Mouse (Mus musculus): ENCODE measurements around the gene Wipi1. TPM values are rescaled to one million over a fixed set of nuclear protein-coding genes. Genes with fewer than 3 reads are reported as not detected.
"Not testable (repeated sequence)": the region's sequence is repeated elsewhere in the genome, so short reads cannot be mapped to it uniquely, and the experiment has no call there.

Gene Wipi1
- total and polyA plus RNA-seq, 2 experiments: 7.3 to 8.5 TPM

DNA sequence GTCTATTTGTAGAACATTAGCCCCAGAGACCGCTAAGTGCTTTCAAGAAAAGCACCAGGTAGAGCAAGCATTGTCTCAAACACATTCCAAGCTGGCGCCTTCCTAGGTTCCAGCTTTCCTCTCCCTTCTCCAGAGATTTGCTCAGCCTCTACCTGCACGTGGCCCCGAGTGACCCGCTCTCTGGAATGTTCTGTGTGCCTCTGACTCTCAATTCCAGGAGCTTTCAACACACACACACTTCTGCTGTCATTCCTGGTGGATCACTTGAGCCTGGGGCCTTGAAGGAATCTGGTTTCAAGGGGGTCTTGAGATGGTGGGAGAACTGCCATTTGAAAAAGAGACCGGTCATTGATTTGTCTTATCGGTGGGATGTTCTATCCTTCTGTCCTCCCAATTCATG lies 11.5 kb upstream of the Wipi1 start:
- no peak for TF ChIP-seq POLR2A (IDR thresholded peaks at IDR 0.05; ENCODE audit: extremely low read depth, insufficient read depth, low read length)
- TF ChIP-seq CTCF (IDR thresholded peaks at IDR 0.05; ENCODE audit: low read depth, low read length): no peak
- no peaks in the 10 kb centered on the region for H3K79me2 ChIP-seq (ENCODE audit: control insufficient read depth, insufficient read depth, low read length)
- no peak overlapping the region for H3K4me3 ChIP-seq (ENCODE audit: insufficient read depth, low read depth, low read length)
- 86% methylated on average over 7 of the region's 7 CpGs for WGBS
- H3K4me1 ChIP-seq (ENCODE audit: control insufficient read depth, insufficient read depth, low read length): 0 out of 2 replicates have a peak, but pooled peaks cover 1% of the 10 kb centered on the region
- no peak overlapping the region for H3K27ac ChIP-seq (replicated peaks; ENCODE audit: insufficient read depth, low read depth, low read length)
- no peak overlapping the region for H3K9ac ChIP-seq (ENCODE audit: low read depth, low read length)
- H3K36me3 ChIP-seq (ENCODE audit: control insufficient read depth, insufficient read depth, low read length): no peaks in the 10 kb centered on the region
- DNase-seq (ENCODE audit: extremely low read depth, low read depth, low spot score): no peak
- H3K27me3 ChIP-seq (ENCODE audit: control insufficient read depth, insufficient read depth, low read length): no peaks in the 10 kb centered on the region

DNA sequence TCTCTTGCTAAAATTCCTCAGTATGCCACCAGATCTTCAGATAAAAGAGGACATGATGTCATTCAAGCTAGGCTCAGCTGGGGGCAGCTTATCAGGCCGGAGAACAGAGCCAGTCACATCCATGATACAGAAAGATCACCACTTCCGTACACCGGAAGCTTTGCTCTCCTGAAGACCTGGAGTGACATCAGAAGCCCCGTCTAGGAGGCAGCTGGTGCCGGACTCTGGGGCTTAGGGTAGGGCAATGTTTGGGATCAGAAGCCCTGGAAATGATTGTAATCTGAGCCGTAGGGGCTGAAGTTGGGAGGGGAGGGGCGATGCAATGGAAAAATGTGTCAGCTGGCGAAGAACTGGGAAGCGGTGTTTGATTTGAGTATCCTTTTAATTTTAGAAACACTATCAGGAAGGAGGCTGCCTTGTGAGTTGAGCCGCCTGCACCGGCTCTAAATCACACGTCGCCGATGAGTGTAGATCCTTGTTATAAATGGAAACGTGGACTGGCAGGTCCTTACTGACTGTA lies 10.8 kb upstream of the Wipi1 start:
- H3K36me3 ChIP-seq (ENCODE audit: control insufficient read depth, insufficient read depth, low read length): no peaks in the 10 kb centered on the region
- TF ChIP-seq CTCF (IDR thresholded peaks at IDR 0.05; ENCODE audit: low read depth, low read length) (no peak), POLR2A (IDR thresholded peaks at IDR 0.05; ENCODE audit: extremely low read depth, insufficient read depth, low read length) (no peak)
- no peaks in the 10 kb centered on the region for H3K27me3 ChIP-seq (ENCODE audit: control insufficient read depth, insufficient read depth, low read length)
- 42% methylated on average over 15 of the region's 15 CpGs for WGBS
- no peak overlapping the region for H3K4me3 ChIP-seq (ENCODE audit: insufficient read depth, low read depth, low read length)
- H3K79me2 ChIP-seq (ENCODE audit: control insufficient read depth, insufficient read depth, low read length): no peaks in the 10 kb centered on the region
- 0 out of 2 replicates have a peak, but pooled peaks cover 1% of the 10 kb centered on the region for H3K4me1 ChIP-seq (ENCODE audit: control insufficient read depth, insufficient read depth, low read length)
- no peak overlapping the region for H3K27ac ChIP-seq (replicated peaks; ENCODE audit: insufficient read depth, low read depth, low read length)
- DNase-seq (ENCODE audit: extremely low read depth, low read depth, low spot score): no peak
- H3K9ac ChIP-seq (ENCODE audit: low read depth, low read length): no peak overlapping the region

DNA sequence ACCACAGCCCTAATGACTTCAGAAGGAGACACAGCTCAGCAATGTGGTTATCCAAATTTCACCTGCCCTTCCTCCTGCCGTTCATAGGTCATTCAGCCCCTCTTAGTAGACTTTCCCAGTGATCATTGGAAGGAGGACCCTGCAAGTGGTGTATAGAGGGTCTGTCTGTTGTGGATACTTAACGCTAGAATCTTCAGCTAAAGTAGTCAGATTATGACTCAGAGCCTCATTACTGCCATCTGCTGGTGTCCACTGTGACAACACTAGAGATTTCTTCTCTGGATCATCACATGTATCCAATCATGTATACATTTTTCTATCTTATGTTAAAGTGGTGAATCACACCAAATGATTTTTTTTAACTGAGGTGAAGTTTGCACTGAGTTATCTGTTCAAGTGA lies 9.4 kb upstream of the Wipi1 start:
- TF ChIP-seq POLR2A (IDR thresholded peaks at IDR 0.05; ENCODE audit: extremely low read depth, insufficient read depth, low read length): no peak
- TF ChIP-seq CTCF (IDR thresholded peaks at IDR 0.05; ENCODE audit: low read depth, low read length): peak; percentile 64
- Histone ChIP-seq H3K27me3 (ENCODE audit: control insufficient read depth, insufficient read depth, low read length) (no peaks in the 10 kb centered on the region), H3K4me3 (ENCODE audit: insufficient read depth, low read depth, low read length) (no peak overlapping the region), H3K4me1 (ENCODE audit: control insufficient read depth, insufficient read depth, low read length) (0 out of 2 replicates have a peak, but pooled peaks cover 1% of the 10 kb centered on the region), H3K9ac (ENCODE audit: low read depth, low read length) (no peak overlapping the region), H3K36me3 (ENCODE audit: control insufficient read depth, insufficient read depth, low read length) (no peaks in the 10 kb centered on the region), H3K79me2 (ENCODE audit: control insufficient read depth, insufficient read depth, low read length) (no peaks in the 10 kb centered on the region), H3K27ac (replicated peaks; ENCODE audit: insufficient read depth, low read depth, low read length) (no peak overlapping the region)
- 13% methylated on average over 2 of the region's 2 CpGs for WGBS
- peak; percentile 37 for DNase-seq (ENCODE audit: extremely low read depth, low read depth, low spot score)

DNA sequence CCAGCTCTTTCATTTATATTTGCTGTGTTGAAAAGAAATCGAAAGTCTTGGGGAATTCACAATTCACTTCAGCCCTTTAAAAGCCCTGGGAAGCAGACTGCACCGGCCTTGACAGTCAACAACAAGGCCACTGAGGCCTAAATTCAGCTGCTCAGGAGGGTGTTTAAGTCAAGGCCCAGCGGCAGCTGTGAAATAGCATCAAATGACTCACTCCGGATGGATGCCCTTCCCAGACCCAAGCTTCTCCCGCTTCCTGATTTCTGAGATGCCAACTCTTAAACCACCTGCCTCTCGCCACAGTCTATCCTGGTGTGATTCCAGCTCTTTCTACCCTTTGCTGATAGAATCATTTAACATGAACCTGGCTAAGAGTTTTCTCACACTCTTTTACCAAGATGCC lies 8.6 kb upstream of the Wipi1 start:
- TF ChIP-seq POLR2A (IDR thresholded peaks at IDR 0.05; ENCODE audit: extremely low read depth, insufficient read depth, low read length) (no peak), CTCF (IDR thresholded peaks at IDR 0.05; ENCODE audit: low read depth, low read length) (no peak)
- H3K9ac ChIP-seq (ENCODE audit: low read depth, low read length): no peak overlapping the region
- WGBS: 85% methylated on average over 6 of the region's 6 CpGs
- H3K27me3 ChIP-seq (ENCODE audit: control insufficient read depth, insufficient read depth, low read length): no peaks in the 10 kb centered on the region
- H3K36me3 ChIP-seq (ENCODE audit: control insufficient read depth, insufficient read depth, low read length): no peaks in the 10 kb centered on the region
- no peak overlapping the region for H3K4me3 ChIP-seq (ENCODE audit: insufficient read depth, low read depth, low read length)
- DNase-seq (ENCODE audit: extremely low read depth, low read depth, low spot score): no peak
- 0 out of 2 replicates have a peak, but pooled peaks cover 1% of the 10 kb centered on the region for H3K4me1 ChIP-seq (ENCODE audit: control insufficient read depth, insufficient read depth, low read length)
- H3K27ac ChIP-seq (replicated peaks; ENCODE audit: insufficient read depth, low read depth, low read length): no peak overlapping the region
- no peaks in the 10 kb centered on the region for H3K79me2 ChIP-seq (ENCODE audit: control insufficient read depth, insufficient read depth, low read length)

DNA sequence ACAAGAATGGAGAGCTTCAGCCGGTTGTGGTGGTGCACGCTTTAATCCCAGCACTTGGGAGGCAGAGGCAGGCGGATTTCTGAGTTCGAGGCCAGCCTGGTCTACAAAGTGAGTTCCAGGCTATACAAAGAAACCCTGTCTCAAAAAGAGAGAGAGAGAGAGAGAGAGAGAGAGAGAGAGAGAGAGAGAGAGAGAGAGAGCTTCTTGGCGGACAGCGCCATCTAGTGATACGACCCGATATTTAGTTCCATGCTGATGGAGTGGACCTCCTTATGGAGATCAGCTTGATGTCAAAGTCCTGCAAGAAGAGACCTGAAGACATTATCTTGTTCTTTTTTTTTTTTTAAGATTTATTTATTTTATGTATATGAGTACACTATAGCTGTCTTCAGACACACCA lies 7.3 kb upstream of the Wipi1 start:
- peak; percentile 58 for DNase-seq (ENCODE audit: extremely low read depth, low read depth, low spot score)
- not testable (repeated sequence) for H3K4me3 ChIP-seq (ENCODE audit: insufficient read depth, low read depth, low read length); H3K4me1 ChIP-seq (ENCODE audit: control insufficient read depth, insufficient read depth, low read length); H3K79me2 ChIP-seq (ENCODE audit: control insufficient read depth, insufficient read depth, low read length); H3K9ac ChIP-seq (ENCODE audit: low read depth, low read length); H3K36me3 ChIP-seq (ENCODE audit: control insufficient read depth, insufficient read depth, low read length); H3K27me3 ChIP-seq (ENCODE audit: control insufficient read depth, insufficient read depth, low read length); H3K27ac ChIP-seq (replicated peaks; ENCODE audit: insufficient read depth, low read depth, low read length)
- peak; percentile 53 for TF ChIP-seq CTCF (IDR thresholded peaks at IDR 0.05; ENCODE audit: low read depth, low read length)
- WGBS: 30% methylated on average over 8 of the region's 8 CpGs

DNA sequence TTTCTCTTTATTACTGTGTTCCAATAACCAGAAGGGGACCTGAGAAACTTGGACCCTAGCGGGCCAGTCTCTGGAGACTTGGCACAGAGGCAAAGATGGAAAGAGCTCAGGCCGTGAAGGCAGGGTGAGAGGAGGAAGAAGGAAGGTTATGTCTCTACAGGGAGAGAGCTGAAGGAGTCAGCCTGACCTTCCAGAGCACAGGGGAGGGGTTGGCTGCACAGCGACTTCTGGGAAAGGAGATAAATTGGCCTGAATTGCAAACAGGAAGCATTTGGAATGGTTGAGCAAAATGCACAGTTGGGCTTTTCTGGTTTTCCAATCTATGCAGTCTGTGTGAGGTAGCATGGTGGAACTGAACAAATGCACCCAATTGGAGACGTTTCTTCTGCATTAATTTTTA lies 5.0 kb upstream of the Wipi1 start:
- Histone ChIP-seq H3K4me3 (ENCODE audit: insufficient read depth, low read depth, low read length) (no peak overlapping the region), H3K27me3 (ENCODE audit: control insufficient read depth, insufficient read depth, low read length) (no peaks in the 10 kb centered on the region), H3K36me3 (ENCODE audit: control insufficient read depth, insufficient read depth, low read length) (no peaks in the 10 kb centered on the region), H3K9ac (ENCODE audit: low read depth, low read length) (no peak overlapping the region), H3K4me1 (ENCODE audit: control insufficient read depth, insufficient read depth, low read length) (0 out of 2 replicates have a peak, but pooled peaks cover 1% of the 10 kb centered on the region), H3K27ac (replicated peaks; ENCODE audit: insufficient read depth, low read depth, low read length) (peak overlapping the region; percentile 36; the same call in 1 of the 2 replicates), H3K79me2 (ENCODE audit: control insufficient read depth, insufficient read depth, low read length) (no peaks in the 10 kb centered on the region)
- WGBS: 61% methylated on average over 4 of the region's 4 CpGs
- peak; percentile 25 for DNase-seq (ENCODE audit: extremely low read depth, low read depth, low spot score)
- no peak for TF ChIP-seq CTCF (IDR thresholded peaks at IDR 0.05; ENCODE audit: low read depth, low read length)
- no peak for TF ChIP-seq POLR2A (IDR thresholded peaks at IDR 0.05; ENCODE audit: extremely low read depth, insufficient read depth, low read length)
